Mouse (Mus musculus) hindbrain, embryonic 11.5 days (tissue): ENCODE data around the gene Adgrd1. TPM values are rescaled to one million over a fixed set of nuclear protein-coding genes. Genes with fewer than 3 reads are reported as not detected.

Experiments
- ATAC-seq: fragments of 200-750 bp; cut with Nextera tagmentation; 2 replicates; pipeline ENCODE4 v1.8.0; 2017; ENCODE audit warnings: mild to moderate bottlenecking, moderate TSS enrichment, moderate library complexity; ENCODE audit not compliant: low FRiP score
- DNase-seq: peaks from one replicate; pipeline ENCODE4 v3.0.0-alpha.2; 2015; ENCODE audit warnings: low spot score
- H3K27ac ChIP-seq: fragments of 300-500 bp; sonication (generic); 2 replicates; pipeline ENCODE4 v1.5.1; 2014; ENCODE audit warnings: mild to moderate bottlenecking, low read depth, low read length
- H3K27me3 ChIP-seq: fragments of 300-500 bp; sonication (generic); 2 replicates; pipeline ENCODE4 v1.6.1; 2014; ENCODE audit warnings: mild to moderate bottlenecking, low read length, moderate library complexity, mixed read lengths; ENCODE audit not compliant: control insufficient read depth, insufficient read depth
- H3K36me3 ChIP-seq: fragments of 300-500 bp; sonication (generic); 2 replicates; pipeline ENCODE4 v1.6.1; 2014; ENCODE audit warnings: mild to moderate bottlenecking, low read length, moderate library complexity, mixed read lengths; ENCODE audit not compliant: control insufficient read depth, insufficient read depth
- H3K4me1 ChIP-seq: fragments of 300-500 bp; sonication (generic); replicated peaks from 2 replicates; pipeline ENCODE4 v1.6.1; 2014; ENCODE audit warnings: low read length, mixed read lengths; ENCODE audit not compliant: control insufficient read depth, insufficient read depth
- H3K4me2 ChIP-seq: fragments of 300-500 bp; sonication (generic); replicated peaks from 2 replicates; pipeline ENCODE4 v1.6.1; 2014; ENCODE audit warnings: mild to moderate bottlenecking, low read depth, low read length
- H3K4me3 ChIP-seq: fragments of 300-500 bp; sonication (generic); 2 replicates; pipeline ENCODE4 v1.5.1; 2014; ENCODE audit warnings: low read depth, low read length
- H3K9ac ChIP-seq: fragments of 300-500 bp; sonication (generic); 2 replicates; pipeline ENCODE4 v1.6.1; 2014; ENCODE audit warnings: low read depth, low read length
- H3K9me3 ChIP-seq: fragments of 300-500 bp; sonication (generic); 2 replicates; pipeline ENCODE4 v1.6.1; 2016; ENCODE audit warnings: low read length; ENCODE audit not compliant: control insufficient read depth
- WGBS: fragments of 180-500 bp; shearing (Covaris S2); extraction: QIAGEN DNeasy Blood & Tissue Kit; methylation state at CpG from one replicate; pipeline ENCODE4 v1.1.7; 2014; 5-methylcytosine and 5-hydroxymethylcytosine counted together
- polyA plus RNA-seq: library from polyadenylated mRNA; unstranded; fragments of >200 nt; fragmentation: Nextera tagmentation; extraction: Ambion mirVana; gene quantifications from 2 replicates; pipeline ENCODE4 v1.2.1, GENCODE M21; 2014

Adgrd1 gene
- polyA plus RNA-seq, 1 experiment from 2014 or later: 0.05 TPM

DNA sequence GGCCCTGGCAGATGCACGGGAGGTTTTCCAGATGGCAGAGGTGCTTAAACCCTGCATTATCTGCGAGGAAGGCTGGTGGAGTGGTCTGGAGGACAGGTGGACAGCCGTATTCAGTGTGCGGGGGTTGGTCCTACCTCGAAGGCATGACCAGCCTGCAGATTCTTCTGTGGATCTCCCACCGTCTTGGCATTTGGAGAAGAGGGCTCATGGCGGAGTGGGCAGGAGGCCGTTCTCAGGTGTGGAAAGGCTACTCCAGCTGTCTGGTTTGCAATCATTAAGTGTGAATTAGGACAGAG is 32.8 kb upstream of the Adgrd1 start:
- H3K27me3 ChIP-seq: peaks cover 3% of the 10 kb centered on the region; the same call in 1 of the 2 replicates
- H3K36me3 ChIP-seq: no peaks in the 10 kb centered on the region
- H3K9me3 ChIP-seq: no peaks in the 10 kb centered on the region
- peak; percentile 47 for ATAC-seq
- no peak overlapping the region for H3K4me3 ChIP-seq
- whole genome bisulfite sequencing: 44% methylated on average over 8 of the region's 8 CpGs
- no peaks in the 10 kb centered on the region for H3K4me1 ChIP-seq
- peak overlapping the region; percentile 38 for H3K4me2 ChIP-seq
- no peak overlapping the region for H3K27ac ChIP-seq
- peak overlapping the region; percentile 23; the same call in 1 of the 2 replicates for H3K9ac ChIP-seq
- no peak for DNase-seq

GRCm38 (mm10) chr5:129064186-129064585 is 32.4 kb upstream of the Adgrd1 start:
- DNase-seq: peak; percentile 17
- no peak overlapping the region for H3K4me3 ChIP-seq
- no peaks in the 10 kb centered on the region for H3K36me3 ChIP-seq
- no peak overlapping the region for H3K27ac ChIP-seq
- H3K9me3 ChIP-seq: no peaks in the 10 kb centered on the region
- no peaks in the 10 kb centered on the region for H3K4me1 ChIP-seq
- no peak overlapping the region for H3K9ac ChIP-seq
- ATAC-seq: no peak
- WGBS: 71% methylated on average over 11 of the region's 11 CpGs
- H3K27me3 ChIP-seq: peaks cover 3% of the 10 kb centered on the region; the same call in 1 of the 2 replicates
- no peak overlapping the region for H3K4me2 ChIP-seq

GRCm38 (mm10) chr5:129065301-129065700 is 31.2 kb upstream of the Adgrd1 start:
- DNase-seq (no peak), ATAC-seq (no peak)
- peaks cover 3% of the 10 kb centered on the region; the same call in 1 of the 2 replicates for H3K27me3 ChIP-seq
- H3K27ac ChIP-seq: no peak overlapping the region
- 81% methylated on average over 12 of the region's 12 CpGs for WGBS
- H3K4me1 ChIP-seq: no peaks in the 10 kb centered on the region
- no peaks in the 10 kb centered on the region for H3K36me3 ChIP-seq
- H3K4me3 ChIP-seq: no peak overlapping the region
- no peaks in the 10 kb centered on the region for H3K9me3 ChIP-seq
- H3K4me2 ChIP-seq: no peak overlapping the region
- no peak overlapping the region for H3K9ac ChIP-seq

GRCm38 (mm10) chr5:129065946-129066345 is 30.6 kb upstream of the Adgrd1 start:
- DNase-seq: no peak
- H3K4me2 ChIP-seq: no peak overlapping the region
- no peak overlapping the region for H3K27ac ChIP-seq
- no peaks in the 10 kb centered on the region for H3K36me3 ChIP-seq
- 86% methylated on average over 9 of the region's 9 CpGs for WGBS
- H3K4me3 ChIP-seq: no peak overlapping the region
- no peaks in the 10 kb centered on the region for H3K4me1 ChIP-seq
- H3K9ac ChIP-seq: no peak overlapping the region
- no peaks in the 10 kb centered on the region for H3K9me3 ChIP-seq
- peaks cover 3% of the 10 kb centered on the region; the same call in 1 of the 2 replicates for H3K27me3 ChIP-seq
- ATAC-seq: no peak

GRCm38 (mm10) chr5:129066541-129067230 is 29.9 kb upstream of the Adgrd1 start:
- WGBS: 92% methylated on average over 8 of the region's 8 CpGs
- H3K36me3 ChIP-seq: no peaks in the 10 kb centered on the region
- no peak overlapping the region for H3K4me3 ChIP-seq
- no peak overlapping the region for H3K4me2 ChIP-seq
- no peak overlapping the region for H3K27ac ChIP-seq
- no peaks in the 10 kb centered on the region for H3K9me3 ChIP-seq
- DNase-seq (no peak), ATAC-seq (no peak)
- no peaks in the 10 kb centered on the region for H3K27me3 ChIP-seq
- no peaks in the 10 kb centered on the region for H3K4me1 ChIP-seq
- no peak overlapping the region for H3K9ac ChIP-seq

DNA sequence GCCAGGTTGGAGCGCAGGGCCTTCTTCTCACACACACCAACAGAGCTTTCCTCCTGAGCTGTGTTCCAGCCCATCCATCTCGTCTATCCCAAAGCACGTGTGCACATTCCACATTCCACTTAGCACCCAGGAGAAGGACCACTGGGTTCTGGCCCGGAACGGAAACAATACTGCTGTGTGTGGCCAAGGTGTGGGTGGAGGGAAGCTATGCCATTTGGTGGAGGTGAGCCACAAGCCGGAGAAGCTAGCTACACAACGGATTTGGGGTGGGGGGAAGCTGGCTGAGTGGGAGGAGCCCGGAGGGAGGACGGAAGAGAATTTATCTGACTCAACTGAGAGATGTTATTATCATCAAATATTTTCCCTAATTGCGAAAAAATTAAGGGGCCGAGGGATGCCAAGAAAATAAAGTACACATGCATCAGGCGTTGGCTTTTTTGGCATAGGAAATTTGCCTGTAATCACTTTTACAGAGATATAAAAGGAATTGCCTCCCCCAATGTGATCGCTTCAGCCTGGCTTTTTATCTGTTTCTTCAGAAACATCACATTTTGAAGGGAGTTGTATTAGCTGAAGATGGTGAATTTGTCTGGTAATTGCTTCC is 29.2 kb upstream of the Adgrd1 start:
- Histone ChIP-seq H3K27ac (no peak overlapping the region), H3K27me3 (no peaks in the 10 kb centered on the region), H3K4me2 (no peak overlapping the region), H3K36me3 (no peaks in the 10 kb centered on the region), H3K9ac (no peak overlapping the region), H3K4me1 (no peaks in the 10 kb centered on the region), H3K9me3 (no peaks in the 10 kb centered on the region), H3K4me3 (no peak overlapping the region)
- no peak for DNase-seq
- 81% methylated on average over 13 of the region's 13 CpGs for WGBS
- ATAC-seq: no peak

- Histone ChIP-seq H3K27ac (no peak overlapping the region), H3K4me3 (no peak overlapping the region), H3K4me2 (no peak overlapping the region), H3K4me1 (no peaks in the 10 kb centered on the region), H3K9ac (no peak overlapping the region), H3K36me3 (no peaks in the 10 kb centered on the region), H3K27me3 (no peaks in the 10 kb centered on the region), H3K9me3 (no peaks in the 10 kb centered on the region)
- no peak for DNase-seq
- WGBS: 81% methylated on average over 14 of the region's 14 CpGs
- no peak for ATAC-seq
Measured at GRCm38 (mm10) chr5:129071761-129072280, 24.7 kb upstream of the Adgrd1 start.

GRCm38 (mm10) chr5:129073404-129073803 is 23.1 kb upstream of the Adgrd1 start:
- H3K9ac ChIP-seq: no peak overlapping the region
- no peak overlapping the region for H3K4me2 ChIP-seq
- no peak for DNase-seq
- H3K4me1 ChIP-seq: no peaks in the 10 kb centered on the region
- no peak overlapping the region for H3K27ac ChIP-seq
- 71% methylated on average over 6 of the region's 6 CpGs for WGBS
- no peak for ATAC-seq
- H3K36me3 ChIP-seq: no peaks in the 10 kb centered on the region
- no peaks in the 10 kb centered on the region for H3K9me3 ChIP-seq
- no peaks in the 10 kb centered on the region for H3K27me3 ChIP-seq
- no peak overlapping the region for H3K4me3 ChIP-seq

- Histone ChIP-seq H3K36me3 (no peaks in the 10 kb centered on the region), H3K4me2 (no peak overlapping the region), H3K4me1 (no peaks in the 10 kb centered on the region), H3K4me3 (no peak overlapping the region), H3K9ac (no peak overlapping the region), H3K27ac (no peak overlapping the region), H3K9me3 (no peaks in the 10 kb centered on the region), H3K27me3 (no peaks in the 10 kb centered on the region)
- WGBS: 89% methylated on average over 6 of the region's 6 CpGs
- DNase-seq (no peak), ATAC-seq (no peak)
Measured at GRCm38 (mm10) chr5:129076098-129076497, 20.5 kb upstream of the Adgrd1 start.
